Mouse (Mus musculus) CH12.LX (cell line): ENCODE data around the gene Cep44.

Source experiments
- E2F4 ChIP-seq: IDR thresholded peaks from 2 replicates; pipeline ENCODE4 v1.6.1; 2011; ENCODE audit warnings: low read depth, low read length, improper control_type of control experiment; ENCODE audit not compliant: insufficient replicate concordance
- EP300 ChIP-seq: IDR thresholded peaks from 2 replicates; pipeline ENCODE4 v1.6.1; 2011; ENCODE audit warnings: low read length, improper control_type of control experiment
- POLR2A ChIP-seq: IDR thresholded peaks from 2 replicates; pipeline ENCODE4 v1.6.1; 2011; ENCODE audit warnings: low read depth, mild to moderate bottlenecking, improper control_type of control experiment, low read length
- SMC3 ChIP-seq: IDR thresholded peaks from 2 replicates; pipeline ENCODE4 v1.6.1; 2011; ENCODE audit warnings: low read depth, low read length, improper control_type of control experiment

GRCm38 (mm10) chr8:56540706-56541105 lies 10.1 kb downstream of the Cep44 start:
- no peak for TF ChIP-seq POLR2A
- TF ChIP-seq E2F4 = no peak
- TF ChIP-seq EP300 = no peak
- TF ChIP-seq SMC3 = no peak
